ENCODE assay signal across 21 mouse cellular contexts in genomic region chr10:68035707-68036367, GRCm38 (mm10). TPM values are rescaled to one million over a fixed set of nuclear protein-coding genes. Genes with fewer than 3 reads are reported as not detected.
A peak's percentile ranks its signal among the peaks of the same experiment; 100 is the strongest.
DNase-seq lines count a peak whose midpoint lies in the region; ATAC-seq and TF ChIP-seq lines count a peak whose summit lies in the region.
"Had no signal": no experiment of that assay in that cellular context is flagged by ENCODE, and none has a peak within 500 bp of the region (broad histone marks: within the 10 kb centered on the region; RNA-seq: fewer than 3 reads in every experiment).

No protein-coding gene starts in this region.

- H3K4me3 ChIP-seq in intestine, postnatal 0 days (ENCODE audit: low read depth, low read length): no peak overlapping the region
- H3K4me3 ChIP-seq: forebrain, embryonic 15.5 days; heart, embryonic 13.5 days; hindbrain, embryonic 12.5 days; intestine, embryonic 15.5 days had no signal

- DNase-seq in frontal cortex, postnatal 36 days (ENCODE audit: low spot score in 2 of 2): peak; percentile 18 to 20
- DNase-seq in frontal cortex, postnatal 10 days (ENCODE audit: low spot score in 2 of 2): no peak
- peak; percentile 78 for DNase-seq in CD4-positive helper T cell, adult 2 months (ENCODE audit: low read depth, low spot score)
- peak; percentile 27 for DNase-seq in brain, adult 2 months (ENCODE audit: low read depth, low spot score)
- no peak for DNase-seq in heart, postnatal 36 days
- DNase-seq: adrenal gland, adult 8-10 months; adrenal gland, postnatal 36 days; cerebellum, adult 11-12 months; cerebellum, postnatal 10 days; gastrocnemius, postnatal 36 days; heart, adult 11 months; heart, postnatal 4 days; kidney, adult 2 months had no signal

- intact Hi-C loops in heart, postnatal 36 days (cut with DNase I): no loop called here

- no peaks in the 10 kb centered on the region for H3K9me3 ChIP-seq in intestine, postnatal 0 days (ENCODE audit: control insufficient read depth)
- H3K9me3 ChIP-seq: forebrain, embryonic 15.5 days; heart, embryonic 13.5 days; intestine, embryonic 15.5 days had no signal

- peak; percentile 50 for ATAC-seq in CD4-positive, CD25-positive, alpha-beta regulatory T cell, adult 4 months
- no peak for ATAC-seq in intestine, postnatal 0 days
- ATAC-seq: forebrain, embryonic 15.5 days; hindbrain, embryonic 16.5 days; intestine, embryonic 15.5 days; Patski had no signal

- WGBS in intestine, postnatal 0 days: 95% methylated on average over 20 of the region's 20 CpGs

- H3K27me3 ChIP-seq in intestine, postnatal 0 days (replicated peaks; ENCODE audit: control insufficient read depth, insufficient read depth, low read length): no peaks in the 10 kb centered on the region
- H3K27me3 ChIP-seq: forebrain, embryonic 15.5 days; heart, embryonic 13.5 days; hindbrain, embryonic 12.5 days; intestine, embryonic 15.5 days; Patski had no signal

- H3K4me2 ChIP-seq in intestine, postnatal 0 days (replicated peaks; ENCODE audit: low read depth): no peak overlapping the region
- H3K4me2 ChIP-seq: forebrain, embryonic 15.5 days; heart, embryonic 13.5 days; hindbrain, embryonic 12.5 days; intestine, embryonic 15.5 days had no signal

- no peak overlapping the region for H3K27ac ChIP-seq in intestine, postnatal 0 days (ENCODE audit: low read depth, low read length)
- H3K27ac ChIP-seq: forebrain, embryonic 15.5 days; heart, embryonic 13.5 days; hindbrain, embryonic 12.5 days; intestine, embryonic 15.5 days had no signal

- no peak overlapping the region for H3K9ac ChIP-seq in intestine, postnatal 0 days (ENCODE audit: low read depth, low read length)
- H3K9ac ChIP-seq: forebrain, embryonic 15.5 days; heart, embryonic 13.5 days; hindbrain, embryonic 12.5 days; intestine, embryonic 15.5 days had no signal

- no peaks in the 10 kb centered on the region for H3K36me3 ChIP-seq in intestine, postnatal 0 days (ENCODE audit: control insufficient read depth, insufficient read depth)
- H3K36me3 ChIP-seq: intestine, embryonic 15.5 days had no signal

- H3K4me1 ChIP-seq in intestine, postnatal 0 days (replicated peaks; ENCODE audit: control insufficient read depth, insufficient read depth, low read length): no peaks in the 10 kb centered on the region
- H3K4me1 ChIP-seq: heart, embryonic 13.5 days; intestine, embryonic 15.5 days had no signal

- TF ChIP-seq CTCF in intestine, postnatal 0 days (IDR thresholded peaks at IDR 0.05; ENCODE audit: low read depth): no peak

RNA-seq across cellular contexts. Expression of gene Rtkn2, which starts 56.5 kb away (rescaled TPM):
- polyA plus RNA-seq in CD4-positive, CD25-positive, alpha-beta regulatory T cell, adult 4 months (2017; shearing (Covaris generic)): under 1 TPM; 0.20 to 0.32 TPM
- 1.2 TPM in 2 replicates for polyA plus RNA-seq in intestine, postnatal 0 days (2015; fragmentation: Nextera tagmentation; extraction: Ambion mirVana)
- under 1 TPM; 0.35 to 0.53 TPM for total RNA-seq in heart, postnatal 36 days (2021)

Comparison
In these comparisons a context has a peak if more than half of its experiments do, and no peak if none do; other contexts are left out.
1. DNase-seq: peak in frontal cortex, postnatal 36 days (2 of 2), CD4-positive helper T cell, adult 2 months (single experiment) and brain, adult 2 months (single experiment); none in frontal cortex, postnatal 10 days (0 of 2) and heart, postnatal 36 days (0 of 2).